Mouse (Mus musculus) CH12.LX (cell line): ENCODE results near the gene Sept9. TPM values are rescaled to one million over a fixed set of nuclear protein-coding genes. Genes with fewer than 3 reads are reported as not detected.
A peak's percentile ranks its signal among the peaks of the same experiment; 100 is the strongest.

Experiments used
- DNase-seq: peaks from one replicate; pipeline ENCODE4 v3.0.0-alpha.2; 2013; ENCODE audit errors: extremely low read depth
- H3K27ac ChIP-seq: 2 replicates; pipeline ENCODE4 v1.5.1; 2012; ENCODE audit warnings: low read depth, mild to moderate bottlenecking, control low read depth, moderate library complexity; ENCODE audit not compliant: insufficient read depth
- H3K27me3 ChIP-seq: replicated peaks from 2 replicates; pipeline ENCODE3; 2012; ENCODE audit warnings: inconsistent platforms
- H3K36me3 ChIP-seq, 2 experiments: replicated peaks in 1 of 2; 2 replicates each; pipeline versions ENCODE3 to v1.6.1; 2012; ENCODE audit warnings: inconsistent platforms in 1 of 2, low read length in 1 of 2, mild to moderate bottlenecking in 1 of 2, mixed read lengths in 1 of 2, moderate library complexity in 1 of 2; ENCODE audit not compliant: control insufficient read depth in 1 of 2, insufficient read depth in 1 of 2
- H3K4me1 ChIP-seq, 2 experiments: 2 replicates each; pipeline ENCODE4 v1.6.1; 2012; ENCODE audit warnings: inconsistent platforms in 1 of 2, moderate library complexity in 1 of 2; ENCODE audit not compliant: insufficient read depth in 2 of 2, control insufficient read depth in 1 of 2
- H3K4me2 ChIP-seq: 2 replicates; pipeline ENCODE4 v1.6.1; 2012; ENCODE audit warnings: low read depth, mild to moderate bottlenecking, control low read depth; ENCODE audit not compliant: poor library complexity, insufficient read depth, severe bottlenecking
- H3K4me3 ChIP-seq, 3 experiments: fragments of 150-350 bp in 1 of 3; sonication (generic) in 1 of 3; replicated peaks in 1 of 3; 2 replicates each; pipeline versions ENCODE3 to v1.5.1; 2011 to 2012; ENCODE audit warnings: low read depth in 2 of 3, low read length in 2 of 3, mild to moderate bottlenecking in 2 of 3, moderate library complexity in 2 of 3, control low read depth in 1 of 3, improper control_type of control experiment in 1 of 3, inconsistent platforms in 1 of 3, mixed read lengths in 1 of 3; ENCODE audit not compliant: poor library complexity in 1 of 3
- H3K79me2 ChIP-seq: replicated peaks from 2 replicates; pipeline ENCODE4 v1.6.1; 2012; ENCODE audit warnings: mild to moderate bottlenecking, moderate library complexity; ENCODE audit not compliant: control insufficient read depth, poor library complexity, insufficient read depth, severe bottlenecking; ENCODE audit errors: extremely low read depth
- H3K9ac ChIP-seq: 2 replicates; pipeline ENCODE4 v1.6.1; 2012; ENCODE audit warnings: low read depth, mild to moderate bottlenecking, control low read depth, moderate library complexity; ENCODE audit not compliant: insufficient read depth
- H3K9me3 ChIP-seq: replicated peaks from 2 replicates; pipeline ENCODE3; 2012; ENCODE audit warnings: low read length, inconsistent platforms, mixed read lengths
- BHLHE40 ChIP-seq: IDR thresholded peaks from 2 replicates; pipeline ENCODE4 v1.6.1; 2011; ENCODE audit warnings: mild to moderate bottlenecking, low read depth, low read length, improper control_type of control experiment
- CHD1 ChIP-seq: IDR thresholded peaks from 2 replicates; pipeline ENCODE4 v1.6.1; 2012; ENCODE audit warnings: low read depth, low read length, improper control_type of control experiment, inconsistent platforms
- CHD2 ChIP-seq: IDR thresholded peaks from 2 replicates; pipeline ENCODE4 v1.6.1; 2011; ENCODE audit warnings: low read length, improper control_type of control experiment
- CTCF ChIP-seq, 2 experiments: IDR thresholded peaks in 1 of 2; conservative IDR thresholded peaks in 1 of 2; 2 replicates each; pipeline ENCODE4 v1.5.1; 2011 to 2012; ENCODE audit warnings: low read depth in 2 of 2, low read length in 2 of 2, improper control_type of control experiment in 1 of 2, inconsistent platforms in 1 of 2, mild to moderate bottlenecking in 1 of 2, moderate library complexity in 1 of 2
- E2F4 ChIP-seq: IDR thresholded peaks from 2 replicates; pipeline ENCODE4 v1.6.1; 2011; ENCODE audit warnings: low read depth, low read length, improper control_type of control experiment; ENCODE audit not compliant: insufficient replicate concordance
- ELF1 ChIP-seq: IDR thresholded peaks from 2 replicates; pipeline ENCODE4 v1.6.1; 2014; ENCODE audit warnings: low read depth, mild to moderate bottlenecking, inconsistent platforms, low read length, improper control_type of control experiment
- EP300 ChIP-seq: IDR thresholded peaks from 2 replicates; pipeline ENCODE4 v1.6.1; 2011; ENCODE audit warnings: low read length, improper control_type of control experiment
- ETS1 ChIP-seq: conservative IDR thresholded peaks from 2 replicates; pipeline ENCODE4 v1.6.1; 2012; ENCODE audit warnings: low read depth, mild to moderate bottlenecking, inconsistent platforms, low read length, improper control_type of control experiment, moderate library complexity
- GABPA ChIP-seq: IDR thresholded peaks from 2 replicates; pipeline ENCODE4 v1.6.1; 2012; ENCODE audit warnings: low read depth, low read length, improper control_type of control experiment, inconsistent platforms; ENCODE audit not compliant: insufficient replicate concordance
- HCFC1 ChIP-seq: IDR thresholded peaks from 2 replicates; pipeline ENCODE4 v1.6.1; 2012; ENCODE audit warnings: low read depth, mild to moderate bottlenecking, inconsistent platforms, low read length, improper control_type of control experiment
- IRF4 ChIP-seq: IDR thresholded peaks from 2 replicates; pipeline ENCODE4 v1.6.1; 2014; ENCODE audit warnings: low read depth, mild to moderate bottlenecking, inconsistent platforms, low read length, improper control_type of control experiment
- JUN ChIP-seq: IDR thresholded peaks from 2 replicates; pipeline ENCODE4 v1.6.1; 2011; ENCODE audit warnings: low read depth, mild to moderate bottlenecking, low read length, improper control_type of control experiment, moderate library complexity; ENCODE audit not compliant: insufficient read depth
- JUND ChIP-seq: conservative IDR thresholded peaks from 2 replicates; pipeline ENCODE4 v1.6.1; 2011; ENCODE audit warnings: low read depth, low read length, improper control_type of control experiment
- MAFK ChIP-seq: IDR thresholded peaks from 2 replicates; pipeline ENCODE4 v1.6.1; 2011; ENCODE audit warnings: low read length, improper control_type of control experiment; ENCODE audit not compliant: insufficient replicate concordance
- MAX ChIP-seq: IDR thresholded peaks from 2 replicates; pipeline ENCODE4 v1.6.1; 2011; ENCODE audit warnings: low read length, improper control_type of control experiment
- MAZ ChIP-seq: IDR thresholded peaks from 2 replicates; pipeline ENCODE4 v1.6.1; 2012; ENCODE audit warnings: low read depth, mild to moderate bottlenecking, inconsistent platforms, low read length, improper control_type of control experiment, moderate library complexity
- MXI1 ChIP-seq: IDR thresholded peaks from 2 replicates; pipeline ENCODE4 v1.6.1; 2011; ENCODE audit warnings: mild to moderate bottlenecking, low read depth, low read length, improper control_type of control experiment
- MYC ChIP-seq: IDR thresholded peaks from 2 replicates; pipeline ENCODE4 v1.6.1; 2011; ENCODE audit warnings: low read depth, mild to moderate bottlenecking, improper control_type of control experiment, low read length
- NRF1 ChIP-seq: IDR thresholded peaks from 2 replicates; pipeline ENCODE4 v1.6.1; 2014; ENCODE audit warnings: low read depth, mild to moderate bottlenecking, inconsistent platforms, low read length, improper control_type of control experiment, moderate library complexity
- PAX5 ChIP-seq: IDR thresholded peaks from 2 replicates; pipeline ENCODE4 v1.6.1; 2012; ENCODE audit warnings: low read length, inconsistent platforms, mixed read lengths
- POLR2A ChIP-seq: IDR thresholded peaks from 2 replicates; pipeline ENCODE4 v1.6.1; 2011; ENCODE audit warnings: low read depth, mild to moderate bottlenecking, improper control_type of control experiment, low read length
- RAD21 ChIP-seq: IDR thresholded peaks from 2 replicates; pipeline ENCODE4 v1.6.1; 2011; ENCODE audit warnings: low read depth, mild to moderate bottlenecking, low read length, improper control_type of control experiment, moderate library complexity
- RCOR1 ChIP-seq: conservative IDR thresholded peaks from 2 replicates; pipeline ENCODE4 v1.6.1; 2012; ENCODE audit warnings: low read depth, mild to moderate bottlenecking, inconsistent platforms, low read length, improper control_type of control experiment
- SIN3A ChIP-seq: IDR thresholded peaks from 2 replicates; pipeline ENCODE4 v1.6.1; 2012; ENCODE audit warnings: low read length, improper control_type of control experiment, inconsistent platforms
- SMC3 ChIP-seq: IDR thresholded peaks from 2 replicates; pipeline ENCODE4 v1.6.1; 2011; ENCODE audit warnings: low read depth, low read length, improper control_type of control experiment
- TBP ChIP-seq: conservative IDR thresholded peaks from 2 replicates; pipeline ENCODE4 v1.6.1; 2011; ENCODE audit warnings: low read depth, low read length, improper control_type of control experiment
- TCF12 ChIP-seq: IDR thresholded peaks from 2 replicates; pipeline ENCODE4 v1.6.1; 2014; ENCODE audit warnings: low read depth, mild to moderate bottlenecking, inconsistent platforms, low read length, improper control_type of control experiment
- UBTF ChIP-seq: IDR thresholded peaks from 2 replicates; pipeline ENCODE4 v1.6.1; 2012; ENCODE audit warnings: low read depth, mild to moderate bottlenecking, inconsistent platforms, low read length, improper control_type of control experiment, moderate library complexity
- USF1 ChIP-seq: IDR thresholded peaks from 2 replicates; pipeline ENCODE4 v1.6.1; 2014; ENCODE audit warnings: low read depth, mild to moderate bottlenecking, inconsistent platforms, low read length, improper control_type of control experiment
- USF2 ChIP-seq: conservative IDR thresholded peaks from 2 replicates; pipeline ENCODE4 v1.6.1; 2011; ENCODE audit warnings: low read depth, low read length, improper control_type of control experiment
- ZC3H11A ChIP-seq: IDR thresholded peaks from 2 replicates; pipeline ENCODE4 v1.6.1; 2012; ENCODE audit warnings: low read depth, mild to moderate bottlenecking, inconsistent platforms, low read length, improper control_type of control experiment
- ZMIZ1 ChIP-seq: IDR thresholded peaks from 2 replicates; pipeline ENCODE4 v1.6.1; 2012; ENCODE audit warnings: low read depth, mild to moderate bottlenecking, inconsistent platforms, low read length, improper control_type of control experiment
- dilution Hi-C: fragments of 300-500 bp; cut with MboI; formaldehyde crosslinking; loops from 2 replicates; pipeline ENCODE4 v1.14.3; 2020; ENCODE audit warnings: low sequenced_read_pairs; ENCODE audit not compliant: extremely low pct_unique_long_range_greater_than_20kb, extremely low pct_ligation_motif_present
- in situ Hi-C: fragments of 300-500 bp; cut with MboI; formaldehyde crosslinking; loops from 3 replicates; pipeline ENCODE4 v1.14.3; 2019; ENCODE audit warnings: low sequenced_read_pairs, low pct_ligation_motif_present, low pct_unique_long_range_greater_than_20kb, mixed read lengths
- polyA plus RNA-seq: library from polyadenylated mRNA; unstranded; fragments of >175 nt; gene quantifications from 2 replicates; pipeline ENCODE4 v1.2.1, GENCODE M21; 2012; ENCODE audit warnings: low read depth; ENCODE audit not compliant: insufficient read length
- total RNA-seq, 2 experiments: library from RNA; depleted of rRNA; stranded (reverse); fragments of 300-350 nt in 1 of 2; fragments of >200 nt in 1 of 2; gene quantifications; 2 replicates each; pipeline ENCODE4 v1.2.3; 2012 to 2014

The Sept9 gene
- total and polyA plus RNA-seq, 3 experiments = 47.6 to 128 (median 110) TPM

- TF ChIP-seq RAD21 (no peak; the same call in none of the 2 replicates), SIN3A (no peak; the same call in 1 of the 2 replicates), MAZ (peak; percentile 35; the same call in 1 of the 2 replicates), ZC3H11A (no peak), MAFK (no peak), ZMIZ1 (no peak), USF2 (peak; percentile 93), GABPA (no peak), IRF4 (peak; percentile 59; the same call in 1 of the 2 replicates), NRF1 (no peak; the same call in 1 of the 2 replicates), TBP (0 out of 2 replicates have a peak, but pooled peaks have one; percentile 50)
These were observed 119.5 kb downstream of the Sept9 start (continued) for GRCm38 (mm10) chr11:117318731-117319542.

DNA sequence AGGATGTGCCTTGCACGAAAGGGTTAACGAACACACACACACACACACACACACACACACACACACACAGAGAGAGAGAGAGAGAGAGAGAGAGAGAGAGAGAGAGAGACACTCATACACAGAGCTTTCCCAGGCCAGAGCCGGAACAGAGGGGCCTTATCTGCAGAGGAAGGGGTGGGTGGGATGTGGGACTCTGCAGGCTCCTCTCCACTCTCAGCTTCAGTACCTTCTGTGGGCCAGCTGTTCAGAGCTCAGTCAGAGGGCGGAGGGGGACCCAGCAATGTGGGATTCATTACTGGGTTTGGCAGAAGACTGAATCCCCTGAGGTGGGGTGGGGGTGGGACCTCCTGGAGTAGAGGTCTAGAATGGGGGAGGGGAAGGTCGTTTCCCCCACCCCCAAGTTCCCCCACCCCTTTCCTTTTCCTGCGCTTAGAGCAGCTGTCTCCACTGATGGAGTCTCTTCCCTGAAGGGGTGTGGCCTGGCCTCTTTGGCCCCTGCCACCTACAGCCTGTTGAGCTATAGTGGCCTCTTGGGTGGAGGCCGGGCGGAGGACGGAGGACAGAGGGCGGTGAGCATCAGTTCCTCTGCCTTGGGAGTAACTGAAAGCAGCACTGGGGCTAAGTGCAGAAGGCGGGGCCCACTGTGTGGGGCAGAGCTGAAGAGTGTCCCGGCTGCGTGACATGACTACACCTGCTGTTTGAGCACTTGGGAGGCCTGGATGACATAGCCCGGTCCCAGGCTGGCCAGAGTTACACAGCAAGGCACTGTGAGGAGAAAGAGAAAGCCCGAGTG is 120.3 kb downstream of the Sept9 start:
- DNase-seq = peak; percentile 88
- Histone ChIP-seq H3K79me2 (peaks cover 29% of the 10 kb centered on the region), H3K4me3 (peak overlapping the region in 2 of 3 experiments; percentile 13 to 32), H3K36me3 (peaks cover 0 to 14% of the 10 kb centered on the region in 2 experiments), H3K9me3 (no peaks in the 10 kb centered on the region), H3K4me1 (peaks cover 69 to 90% of the 10 kb centered on the region in 2 experiments), H3K27ac (peak overlapping the region; percentile 97), H3K27me3 (no peaks in the 10 kb centered on the region), H3K4me2 (peak overlapping the region; percentile 72), H3K9ac (peak overlapping the region; percentile 45)
- dilution Hi-C loops = no loop called here
- in situ Hi-C loops = no loop called here
- TF ChIP-seq MAX = peak; percentile 61
- TF ChIP-seq POLR2A = peak; percentile 64; the same call in 1 of the 2 replicates
- TF ChIP-seq CTCF (conservative IDR thresholded peaks at IDR 0.05 in 1 of 2, IDR thresholded peaks at IDR 0.05 in 1 of 2; ENCODE audit: low read depth in 2 of 2, low read length in 2 of 2) = peak in 1 of 2 experiments; percentile 9; a peak in 2 of 4 replicates
- peak; percentile 59 for TF ChIP-seq ELF1
- peak; percentile 57; the same call in 1 of the 2 replicates for TF ChIP-seq SIN3A
- no peak for TF ChIP-seq E2F4
- no peak; the same call in none of the 2 replicates for TF ChIP-seq HCFC1
- TF ChIP-seq RCOR1 = 0 out of 2 replicates have a peak, but pooled peaks have one; percentile 52
- TF ChIP-seq CHD1 = 0 out of 2 replicates have a peak, but pooled peaks have one; percentile 59
- peak; percentile 13 for TF ChIP-seq SMC3
- TF ChIP-seq MYC = no peak
- no peak for TF ChIP-seq TBP
- no peak for TF ChIP-seq USF1
- no peak for TF ChIP-seq USF2
- TF ChIP-seq MAZ = peak; percentile 91; the same call in 1 of the 2 replicates
- TF ChIP-seq PAX5 = no peak
- no peak for TF ChIP-seq JUN
- peak; percentile 77 for TF ChIP-seq TCF12
- TF ChIP-seq JUND = no peak
- peak; percentile 50 for TF ChIP-seq ETS1
- TF ChIP-seq EP300 = no peak; the same call in 1 of the 2 replicates
- TF ChIP-seq MXI1 = peak; percentile 74
- peak; percentile 44 for TF ChIP-seq BHLHE40
- peak; percentile 79 for TF ChIP-seq UBTF
- peak; percentile 76 for TF ChIP-seq IRF4
- peak; percentile 93 for TF ChIP-seq CHD2
- TF ChIP-seq NRF1 = peak; percentile 39; the same call in 1 of the 2 replicates
